Mouse (Mus musculus) olfactory bulb, adult 2 months (tissue): Measurements from ENCODE around the gene Lmo2.
"Not testable (repeated sequence)": the region's sequence is repeated elsewhere in the genome, so short reads cannot be mapped to it uniquely, and the experiment has no call there.

Experiments used
- CTCF ChIP-seq: fragments of 200-500 bp; IDR thresholded peaks from 2 replicates; pipeline ENCODE4 v1.5.1; 2012; ENCODE audit warnings: low read depth, mild to moderate bottlenecking, low read length, moderate library complexity; ENCODE audit not compliant: insufficient read depth
- POLR2A ChIP-seq: fragments of 200-500 bp; IDR thresholded peaks from 2 replicates; pipeline ENCODE4 v1.6.1; 2012; ENCODE audit warnings: mild to moderate bottlenecking, low read depth, low read length, moderate library complexity; ENCODE audit not compliant: insufficient read depth

DNA sequence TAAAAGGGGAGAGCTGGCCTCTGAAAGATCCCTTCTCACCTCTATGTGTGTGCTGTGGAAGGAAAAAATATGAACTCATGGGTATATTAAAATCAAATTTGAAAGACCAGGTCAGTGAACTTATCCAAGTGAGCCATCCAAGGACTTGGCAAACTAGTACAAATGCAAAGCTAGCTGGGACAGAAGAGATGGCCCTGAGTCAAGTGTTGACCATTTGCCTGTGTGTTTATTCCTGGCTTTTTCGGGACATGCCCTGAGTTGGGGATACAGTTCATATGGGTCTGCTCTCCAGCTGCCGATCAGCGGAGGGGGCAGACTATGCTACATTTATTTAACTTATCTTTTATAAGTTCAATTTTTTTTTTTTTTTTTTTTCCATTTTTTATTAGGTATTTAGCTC lies 51.1 kb downstream of the Lmo2 start:
- not testable (repeated sequence) for TF ChIP-seq CTCF, POLR2A
